Mouse (Mus musculus) heart, embryonic 11.5 days (tissue): ENCODE results near the gene Olfr137. TPM values are rescaled to one million over a fixed set of nuclear protein-coding genes. Genes with fewer than 3 reads are reported as not detected.

Experiments
- ATAC-seq: fragments of 200-750 bp; cut with Nextera tagmentation; replicated peaks from 2 replicates; pipeline ENCODE4 v1.8.0; 2017; ENCODE audit warnings: moderate library complexity; ENCODE audit not compliant: insufficient number of reproducible peaks, low FRiP score, low TSS enrichment
- H3K27ac ChIP-seq: fragments of 300-500 bp; sonication (generic); 2 replicates; pipeline ENCODE4 v1.5.1; 2014; ENCODE audit warnings: mild to moderate bottlenecking, low read depth, low read length
- H3K27me3 ChIP-seq: fragments of 300-500 bp; sonication (generic); 2 replicates; pipeline ENCODE4 v1.6.1; 2014; ENCODE audit warnings: mild to moderate bottlenecking, low read length, mixed read lengths; ENCODE audit not compliant: control insufficient read depth, insufficient read depth
- H3K36me3 ChIP-seq: fragments of 300-500 bp; sonication (generic); 2 replicates; pipeline ENCODE4 v1.6.1; 2014; ENCODE audit warnings: mild to moderate bottlenecking, low read length, moderate library complexity, mixed read lengths; ENCODE audit not compliant: control insufficient read depth, insufficient read depth
- H3K4me1 ChIP-seq: fragments of 300-500 bp; sonication (generic); 2 replicates; pipeline ENCODE4 v1.6.1; 2014; ENCODE audit warnings: low read length; ENCODE audit not compliant: control insufficient read depth, insufficient read depth
- H3K4me2 ChIP-seq: fragments of 300-500 bp; sonication (generic); 2 replicates; pipeline ENCODE4 v1.6.1; 2014; ENCODE audit warnings: mild to moderate bottlenecking, moderate library complexity
- H3K4me3 ChIP-seq: fragments of 300-500 bp; sonication (generic); 2 replicates; pipeline ENCODE4 v1.5.1; 2014; ENCODE audit warnings: low read depth, low read length
- H3K9ac ChIP-seq: fragments of 300-500 bp; sonication (generic); 2 replicates; pipeline ENCODE4 v1.6.1; 2014; ENCODE audit warnings: mild to moderate bottlenecking, low read depth, low read length, moderate library complexity
- H3K9me3 ChIP-seq: fragments of 300-500 bp; sonication (generic); replicated peaks from 2 replicates; pipeline ENCODE4 v1.6.1; 2016; ENCODE audit warnings: low read length; ENCODE audit not compliant: control insufficient read depth
- WGBS: fragments of 180-500 bp; shearing (Covaris S2); extraction: QIAGEN DNeasy Blood & Tissue Kit; methylation state at CpG from one replicate; pipeline ENCODE4 v1.1.7; 2014; ENCODE audit not compliant: insufficient replicate concordance; 5-methylcytosine and 5-hydroxymethylcytosine counted together
- polyA plus RNA-seq: library from polyadenylated mRNA; unstranded; fragments of >200 nt; fragmentation: Nextera tagmentation; extraction: Ambion mirVana; gene quantifications from 2 replicates; pipeline ENCODE4 v1.2.1, GENCODE M21; 2014

Gene Olfr137
- polyA plus RNA-seq = not detected in 2 replicates

DNA sequence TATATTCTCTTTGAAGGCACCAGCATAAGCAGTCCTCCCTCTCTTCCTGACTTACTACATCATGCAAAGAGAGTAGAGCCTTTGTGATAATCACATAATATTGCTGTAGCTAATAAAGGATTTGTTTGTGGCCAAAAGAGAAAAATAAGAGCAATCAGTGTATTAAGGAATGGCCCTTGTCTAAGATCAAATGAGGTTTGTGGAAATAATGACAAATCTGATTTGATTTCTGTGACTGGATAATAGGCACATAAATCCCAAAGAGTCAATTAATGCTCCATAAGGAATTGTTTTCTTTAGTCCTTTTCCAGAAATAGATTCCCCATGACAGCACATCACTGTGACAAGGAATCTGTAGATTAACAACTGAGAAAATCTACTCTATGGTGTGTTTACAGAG, at the start of gene Olfr137:
Gene Olfr137 (minus strand): TSS at position 101 of the 400 bp plus-strand sequence.
- no peak within 1 kb of the TSS for H3K4me3 ChIP-seq
- H3K9ac ChIP-seq = no peak within 1 kb of the TSS
- no peak for ATAC-seq
- 0 out of 2 replicates have a peak, but pooled peaks cover 2% of the 10 kb centered on the region for H3K9me3 ChIP-seq
- no peaks in the 10 kb centered on the region for H3K4me1 ChIP-seq
- no peak within 1 kb of the TSS for H3K4me2 ChIP-seq
- no peaks in the 10 kb centered on the region for H3K36me3 ChIP-seq
- no peak within 1 kb of the TSS for H3K27ac ChIP-seq
- H3K27me3 ChIP-seq = no peaks in the 10 kb centered on the region

DNA sequence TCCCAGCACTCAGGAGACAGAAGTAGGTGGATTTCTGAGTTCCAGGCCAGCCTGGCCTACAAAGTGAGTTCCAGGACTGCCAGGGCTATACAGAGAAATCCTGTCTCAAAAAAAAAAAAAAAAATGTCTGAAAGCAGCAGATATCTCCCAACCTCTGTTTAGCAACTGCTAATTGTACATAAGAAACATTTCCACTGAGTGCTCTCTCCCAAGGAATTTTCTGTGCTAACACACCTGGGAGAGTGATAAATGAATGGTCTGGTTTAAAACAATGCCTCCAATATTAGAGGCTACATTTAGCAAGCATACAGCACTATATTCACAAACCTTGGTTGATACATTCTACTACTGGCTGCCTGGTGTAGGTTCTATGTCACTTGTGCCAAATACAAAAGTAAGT, 22.2 kb upstream of the Olfr137 start, which contains the start of gene Olfr136:
Gene Olfr136 (plus strand): TSS at position 301 of the 400 bp plus-strand sequence.
- no peaks in the 10 kb centered on the region for H3K4me1 ChIP-seq
- no peaks in the 10 kb centered on the region for H3K27me3 ChIP-seq
- no peak within 1 kb of the TSS for H3K4me3 ChIP-seq
- no peak within 1 kb of the TSS for H3K4me2 ChIP-seq
- H3K27ac ChIP-seq = no peak within 1 kb of the TSS
- H3K9ac ChIP-seq = no peak within 1 kb of the TSS
- no peaks in the 10 kb centered on the region for H3K36me3 ChIP-seq
- 0 out of 2 replicates have a peak, but pooled peaks cover 3% of the 10 kb centered on the region for H3K9me3 ChIP-seq
- no peak for ATAC-seq

DNA sequence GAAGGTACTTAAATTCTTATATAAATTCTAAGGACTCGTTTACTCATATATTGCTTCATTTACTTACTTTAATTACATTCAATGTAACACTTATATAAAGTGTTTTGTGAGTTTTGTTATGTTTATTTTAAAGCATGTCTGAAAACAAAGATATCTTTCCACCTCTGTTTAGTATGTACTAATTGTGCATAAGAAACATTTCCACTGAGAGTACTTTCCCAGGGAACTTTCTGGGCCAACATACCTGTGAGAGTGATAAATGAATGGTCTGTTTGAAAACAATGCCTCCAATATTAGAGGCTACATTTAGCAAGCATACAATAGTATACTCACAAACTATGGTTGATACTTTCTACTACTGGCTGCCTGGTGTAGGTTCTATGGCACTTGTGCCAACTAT, 46.6 kb downstream of the Olfr137 start, which contains the start of gene Olfr138:
Gene Olfr138 (plus strand): TSS at position 301 of the 400 bp plus-strand sequence.
- WGBS = 61% methylated on average over 1 of the region's 1 CpGs
- H3K4me2 ChIP-seq = no peak within 1 kb of the TSS
- H3K9ac ChIP-seq = no peak within 1 kb of the TSS
- no peak within 1 kb of the TSS for H3K27ac ChIP-seq
- no peaks in the 10 kb centered on the region for H3K4me1 ChIP-seq
- no peak for ATAC-seq
- H3K9me3 ChIP-seq = no peaks in the 10 kb centered on the region
- no peaks in the 10 kb centered on the region for H3K27me3 ChIP-seq
- no peaks in the 10 kb centered on the region for H3K36me3 ChIP-seq
- H3K4me3 ChIP-seq = no peak within 1 kb of the TSS

Other genes starting within 250 kb of the Olfr137 start
- gene Olfr129, start 247.5 kb downstream of the Olfr137 start, polyA plus RNA-seq = not detected in 2 replicates
- not detected in 2 replicates for gene Olfr130, start 243.6 kb downstream of the Olfr137 start, polyA plus RNA-seq
- not detected in 2 replicates for gene Olfr131, start 218.9 kb downstream of the Olfr137 start, polyA plus RNA-seq
- not detected in 2 replicates for gene Olfr132, start 173.0 kb downstream of the Olfr137 start, polyA plus RNA-seq
- gene Olfr133, start 162.3 kb downstream of the Olfr137 start, polyA plus RNA-seq = not detected in 2 replicates
- gene Olfr134, start 136.2 kb downstream of the Olfr137 start, polyA plus RNA-seq = not detected in 2 replicates
- not detected in 2 replicates for gene Olfr135, start 103.2 kb downstream of the Olfr137 start, polyA plus RNA-seq
- gene Olfr138, start 46.5 kb downstream of the Olfr137 start, polyA plus RNA-seq = not detected in 2 replicates
- not detected in 2 replicates for gene Olfr136, start 22.3 kb upstream of the Olfr137 start, polyA plus RNA-seq
- gene Esp36, start 112.6 kb upstream of the Olfr137 start, polyA plus RNA-seq = not detected in 2 replicates
- gene Esp34, start 246.6 kb upstream of the Olfr137 start, polyA plus RNA-seq = not detected in 2 replicates